Mouse (Mus musculus) embryonic facial prominence, embryonic 11.5 days (tissue): ENCODE measurements around the gene Hist1h3e. TPM values are rescaled to one million over a fixed set of nuclear protein-coding genes. Genes with fewer than 3 reads are reported as not detected.
A peak's percentile ranks its signal among the peaks of the same experiment; 100 is the strongest.
"Not testable (repeated sequence)": the region's sequence is repeated elsewhere in the genome, so short reads cannot be mapped to it uniquely, and the experiment has no call there.

Experiments
- ATAC-seq: fragments of 200-750 bp; cut with Nextera tagmentation; replicated peaks from 2 replicates; pipeline ENCODE4 v1.8.0; 2017; ENCODE audit warnings: low read depth; ENCODE audit not compliant: insufficient number of reproducible peaks, low FRiP score, low TSS enrichment
- DNase-seq: peaks from one replicate; pipeline ENCODE4 v3.0.0-alpha.2; 2015; ENCODE audit warnings: low spot score
- H3K27ac ChIP-seq: fragments of 300-500 bp; sonication (generic); replicated peaks from 2 replicates; pipeline ENCODE4 v1.5.1; 2014; ENCODE audit warnings: mild to moderate bottlenecking, low read depth, low read length, control low read depth
- H3K27me3 ChIP-seq: fragments of 300-500 bp; sonication (generic); 2 replicates; pipeline ENCODE4 v1.6.1; 2014; ENCODE audit warnings: mild to moderate bottlenecking, low read length, moderate library complexity, mixed read lengths; ENCODE audit not compliant: control insufficient read depth, insufficient read depth
- H3K36me3 ChIP-seq: fragments of 300-500 bp; sonication (generic); replicated peaks from 2 replicates; pipeline ENCODE4 v1.6.1; 2014; ENCODE audit warnings: low read depth, mild to moderate bottlenecking, low read length, moderate library complexity, mixed read lengths; ENCODE audit not compliant: control insufficient read depth, insufficient read depth
- H3K4me1 ChIP-seq: fragments of 300-500 bp; sonication (generic); 2 replicates; pipeline ENCODE4 v1.6.1; 2014; ENCODE audit warnings: low read length, mixed read lengths; ENCODE audit not compliant: control insufficient read depth, insufficient read depth
- H3K4me2 ChIP-seq: fragments of 300-500 bp; sonication (generic); 2 replicates; pipeline ENCODE4 v1.6.1; 2014; ENCODE audit warnings: low read depth, mild to moderate bottlenecking, control low read depth, low read length, moderate library complexity
- H3K4me3 ChIP-seq: fragments of 300-500 bp; sonication (generic); 2 replicates; pipeline ENCODE4 v1.5.1; 2014; ENCODE audit warnings: low read depth, low read length, control low read depth
- H3K9ac ChIP-seq: fragments of 300-500 bp; sonication (generic); replicated peaks from 2 replicates; pipeline ENCODE4 v1.6.1; 2014; ENCODE audit warnings: mild to moderate bottlenecking, control low read depth, low read length
- H3K9me3 ChIP-seq: fragments of 300-500 bp; sonication (generic); replicated peaks from 2 replicates; pipeline ENCODE4 v1.6.1; 2016; ENCODE audit warnings: mild to moderate bottlenecking, low read length, inconsistent platforms, mixed read lengths; ENCODE audit not compliant: control insufficient read depth
- WGBS: fragments of 180-500 bp; shearing (Covaris S2); extraction: QIAGEN DNeasy Blood & Tissue Kit; methylation state at CpG from one replicate; pipeline ENCODE4 v1.1.7; 2014; 5-methylcytosine and 5-hydroxymethylcytosine counted together
- polyA plus RNA-seq: library from polyadenylated mRNA; unstranded; fragments of >200 nt; fragmentation: Nextera tagmentation; extraction: Ambion mirVana; gene quantifications from 2 replicates; pipeline ENCODE4 v1.2.1, GENCODE M21; 2014

The Hist1h3e gene
- polyA plus RNA-seq, result 9.0 and 12.1 TPM in 2 replicates

GRCm38 (mm10) chr13:23561883-23562659 lies at the start of gene Hist1h3e:
Gene Hist1h3e, minus strand, starts transcription at chr13:23562369.
- H3K36me3 ChIP-seq, H3K4me1 ChIP-seq, H3K9me3 ChIP-seq, H3K27me3 ChIP-seq: not testable (repeated sequence)
- Histone ChIP-seq H3K4me2 (peak within 1 kb of the TSS; percentile 62), H3K4me3 (peak within 1 kb of the TSS; percentile 30), H3K9ac (peak within 1 kb of the TSS; percentile 67), H3K27ac (peak within 1 kb of the TSS; percentile 95)
- ATAC-seq (peak; percentile 97), DNase-seq (peak; percentile 97)
- under 1% methylated on average over 33 of the region's 67 CpGs for WGBS

- Histone ChIP-seq H3K27me3 (no peaks in the 10 kb centered on the region), H3K9me3 (no peaks in the 10 kb centered on the region), H3K4me1 (no peaks in the 10 kb centered on the region), H3K9ac (no peak overlapping the region), H3K4me2 (no peak overlapping the region), H3K4me3 (no peak overlapping the region), H3K36me3 (no peaks in the 10 kb centered on the region), H3K27ac (no peak overlapping the region)
- no peak for DNase-seq
- 89% methylated on average over 3 of the region's 3 CpGs for WGBS
- no peak for ATAC-seq
Observed at GRCm38 (mm10) chr13:23611638-23612037, 49.5 kb upstream of the Hist1h3e start.

- H3K9ac ChIP-seq, result no peak overlapping the region
- no peaks in the 10 kb centered on the region for H3K27me3 ChIP-seq
- no peak overlapping the region for H3K4me2 ChIP-seq
- H3K36me3 ChIP-seq, result no peaks in the 10 kb centered on the region
- no peaks in the 10 kb centered on the region for H3K4me1 ChIP-seq
- H3K4me3 ChIP-seq, result no peak overlapping the region
- WGBS, result 65% methylated on average over 2 of the region's 2 CpGs
- H3K27ac ChIP-seq, result no peak overlapping the region
- no peak for ATAC-seq
- peak; percentile 1 for DNase-seq
- H3K9me3 ChIP-seq, result no peaks in the 10 kb centered on the region
Observed at GRCm38 (mm10) chr13:23610393-23610792, 48.2 kb upstream of the Hist1h3e start.

- Histone ChIP-seq H3K27ac (no peak overlapping the region), H3K36me3 (no peaks in the 10 kb centered on the region), H3K9me3 (no peaks in the 10 kb centered on the region), H3K27me3 (no peaks in the 10 kb centered on the region), H3K4me2 (no peak overlapping the region), H3K9ac (no peak overlapping the region), H3K4me3 (no peak overlapping the region), H3K4me1 (no peaks in the 10 kb centered on the region)
- DNase-seq (no peak), ATAC-seq (no peak)
Observed at GRCm38 (mm10) chr13:23609844-23610243, 47.7 kb upstream of the Hist1h3e start.

DNA sequence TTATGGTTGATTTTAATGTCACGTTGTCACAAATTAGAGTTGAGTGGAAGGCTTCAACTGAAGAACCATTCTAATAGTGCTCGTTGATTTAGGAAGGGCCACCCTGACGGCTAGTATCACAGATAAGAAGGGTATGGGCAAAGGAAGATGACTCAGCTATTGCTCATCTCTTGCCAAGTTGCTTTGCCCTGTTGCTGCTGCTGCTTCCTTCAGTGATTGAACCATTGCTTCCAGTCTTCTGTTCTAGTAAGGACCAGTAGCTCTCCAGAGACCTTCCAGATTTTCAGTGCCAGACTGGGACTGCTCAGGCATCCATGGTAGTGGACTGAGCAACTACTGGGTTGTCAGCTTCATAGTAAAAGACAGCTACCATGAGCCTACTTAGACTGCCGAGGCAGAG lies 47.0 kb upstream of the Hist1h3e start:
- Histone ChIP-seq H3K36me3 (no peaks in the 10 kb centered on the region), H3K9me3 (no peaks in the 10 kb centered on the region), H3K27me3 (no peaks in the 10 kb centered on the region), H3K9ac (no peak overlapping the region), H3K27ac (no peak overlapping the region), H3K4me2 (no peak overlapping the region), H3K4me1 (no peaks in the 10 kb centered on the region), H3K4me3 (no peak overlapping the region)
- ATAC-seq (no peak), DNase-seq (no peak)
- WGBS, result 92% methylated on average over 4 of the region's 4 CpGs

DNA sequence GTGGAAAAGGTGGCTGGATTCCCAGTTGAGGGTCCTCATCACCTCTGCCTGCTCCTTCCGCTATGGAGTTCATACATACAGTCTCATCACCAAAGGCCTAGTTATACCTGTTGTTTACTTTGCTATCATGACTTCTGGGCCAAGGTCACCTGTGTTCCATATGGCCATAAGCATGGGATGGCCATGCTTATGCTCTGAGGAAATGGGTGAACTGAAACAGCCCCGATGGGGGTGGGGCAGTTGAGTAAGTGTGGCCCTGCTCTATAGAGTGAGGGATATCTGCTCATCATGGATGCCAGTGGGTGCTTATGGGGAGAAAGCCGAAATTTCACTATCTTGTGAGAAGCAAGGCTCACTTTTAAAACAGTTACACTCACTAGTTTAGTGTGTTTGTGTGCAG lies 42.9 kb upstream of the Hist1h3e start:
- H3K27ac ChIP-seq, result no peak overlapping the region
- ATAC-seq (no peak), DNase-seq (no peak)
- 90% methylated on average over 3 of the region's 3 CpGs for WGBS
- H3K4me2 ChIP-seq, result no peak overlapping the region
- no peaks in the 10 kb centered on the region for H3K9me3 ChIP-seq
- no peaks in the 10 kb centered on the region for H3K36me3 ChIP-seq
- no peak overlapping the region for H3K9ac ChIP-seq
- H3K27me3 ChIP-seq, result no peaks in the 10 kb centered on the region
- H3K4me3 ChIP-seq, result no peak overlapping the region
- no peaks in the 10 kb centered on the region for H3K4me1 ChIP-seq

DNA sequence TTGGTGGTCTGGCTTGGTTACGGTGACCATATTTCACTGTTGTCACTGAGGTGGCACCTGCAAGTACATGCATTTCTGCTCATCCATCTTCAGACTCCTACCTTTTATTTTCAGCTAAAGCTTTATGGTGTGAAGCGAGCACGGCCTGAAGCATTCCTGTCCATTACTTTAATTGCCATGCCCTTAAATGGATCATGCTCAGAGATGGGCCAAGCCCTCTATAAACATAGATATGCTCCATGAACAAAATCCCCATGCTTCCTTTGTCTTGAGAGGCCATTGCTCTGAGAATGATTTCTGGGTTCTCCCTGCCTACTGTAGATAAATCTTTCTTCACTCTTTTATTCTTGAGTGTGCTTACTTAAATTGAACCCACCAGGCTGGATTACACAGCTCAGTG lies 42.3 kb upstream of the Hist1h3e start:
- H3K9me3 ChIP-seq, result no peaks in the 10 kb centered on the region
- no peaks in the 10 kb centered on the region for H3K36me3 ChIP-seq
- DNase-seq (no peak), ATAC-seq (no peak)
- H3K9ac ChIP-seq, result no peak overlapping the region
- 89% methylated on average over 3 of the region's 3 CpGs for WGBS
- H3K27me3 ChIP-seq, result no peaks in the 10 kb centered on the region
- no peak overlapping the region for H3K27ac ChIP-seq
- no peak overlapping the region for H3K4me3 ChIP-seq
- H3K4me2 ChIP-seq, result no peak overlapping the region
- no peaks in the 10 kb centered on the region for H3K4me1 ChIP-seq

DNA sequence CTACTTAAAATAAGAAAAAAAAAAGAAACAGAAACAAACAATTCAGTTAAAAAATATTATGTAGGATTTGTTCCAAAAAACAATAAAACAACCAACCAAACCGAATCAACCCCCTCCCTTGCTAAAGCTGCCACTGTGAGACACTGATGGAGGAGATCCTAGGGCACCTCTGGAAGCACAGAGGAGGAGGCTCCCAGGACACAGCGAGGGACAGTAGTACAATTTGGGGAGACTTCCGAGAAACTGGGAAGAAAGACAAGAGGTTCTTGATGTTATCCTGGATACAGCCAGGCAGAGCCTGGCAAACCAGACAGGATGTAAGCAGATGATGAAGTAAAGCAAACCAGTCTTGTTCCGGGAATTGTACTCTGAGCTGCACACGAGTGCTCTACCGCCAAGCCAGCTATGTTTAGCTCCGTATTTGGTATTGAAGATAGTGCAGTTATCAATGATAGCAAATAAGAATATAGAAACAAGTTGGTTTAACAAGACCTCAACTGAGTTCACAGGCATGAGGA lies 41.1 kb upstream of the Hist1h3e start:
- WGBS, result 83% methylated on average over 7 of the region's 7 CpGs
- H3K4me2 ChIP-seq, result no peak overlapping the region
- no peak for ATAC-seq
- no peak overlapping the region for H3K9ac ChIP-seq
- H3K27me3 ChIP-seq, result no peaks in the 10 kb centered on the region
- no peaks in the 10 kb centered on the region for H3K36me3 ChIP-seq
- no peak overlapping the region for H3K27ac ChIP-seq
- no peaks in the 10 kb centered on the region for H3K9me3 ChIP-seq
- H3K4me1 ChIP-seq, result no peaks in the 10 kb centered on the region
- DNase-seq, result no peak
- no peak overlapping the region for H3K4me3 ChIP-seq
